Mouse (Mus musculus): ENCODE data around the gene Cd3d.

DNA sequence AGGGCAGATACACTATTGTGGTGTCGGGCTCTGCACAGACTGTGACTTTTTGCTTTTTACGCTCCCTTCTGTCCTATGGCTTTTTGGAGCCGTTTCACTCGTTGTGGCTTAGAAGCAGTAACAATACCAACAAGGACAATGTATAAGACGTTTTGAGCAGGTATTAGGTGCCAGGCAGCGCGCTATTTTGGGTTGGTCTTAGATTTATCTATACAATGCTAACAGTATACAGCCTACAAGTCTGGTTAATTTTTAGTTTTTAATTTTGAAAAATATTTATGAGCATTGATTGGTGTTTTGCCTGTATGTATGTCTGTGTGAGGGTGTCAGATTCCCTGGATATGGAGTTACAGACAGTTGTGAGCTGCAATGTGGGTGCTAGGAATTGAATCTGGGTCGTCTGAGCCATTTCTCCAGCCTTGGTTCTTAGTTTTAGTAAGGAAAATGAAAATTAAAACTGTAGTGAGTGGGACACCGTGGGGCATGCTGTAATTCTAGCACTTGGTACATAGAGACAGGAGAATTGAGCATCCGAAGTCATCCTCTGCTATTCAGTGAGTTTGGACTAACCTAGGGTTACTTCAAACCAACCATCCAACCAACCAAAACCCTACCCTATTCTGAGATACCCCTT is 15.6 kb upstream of the Cd3d start:
- TF ChIP-seq CTCF (IDR thresholded peaks at IDR 0.05; ENCODE audit: low read depth, low read length), result no peak
- TF ChIP-seq POLR2A (IDR thresholded peaks at IDR 0.05; ENCODE audit: extremely low read depth, insufficient read depth, low read length), result 0 out of 2 replicates have a peak, but pooled peaks have one; percentile 17
